Mouse (Mus musculus) intestine, embryonic 16.5 days (tissue): ENCODE data around the gene Sgpp2. TPM values are rescaled to one million over a fixed set of nuclear protein-coding genes. Genes with fewer than 3 reads are reported as not detected.

ENCODE experiments used
- ATAC-seq: fragments of 200-750 bp; cut with Nextera tagmentation; 2 replicates; pipeline ENCODE4 v1.8.0; 2017; ENCODE audit warnings: moderate TSS enrichment, moderate library complexity
- H3K27ac ChIP-seq: fragments of 300-500 bp; sonication (generic); 2 replicates; pipeline ENCODE4 v1.5.1; 2014; ENCODE audit warnings: mild to moderate bottlenecking, low read length
- H3K27me3 ChIP-seq: fragments of 300-500 bp; sonication (generic); replicated peaks from 2 replicates; pipeline ENCODE4 v1.6.1; 2014; ENCODE audit warnings: low read length, control low read depth, mixed read lengths; ENCODE audit not compliant: control insufficient read depth, insufficient read depth
- H3K36me3 ChIP-seq: fragments of 300-500 bp; sonication (generic); 2 replicates; pipeline ENCODE4 v1.6.1; 2014; ENCODE audit warnings: low read length, control low read depth; ENCODE audit not compliant: control insufficient read depth, insufficient read depth
- H3K4me1 ChIP-seq: fragments of 300-500 bp; sonication (generic); 2 replicates; pipeline ENCODE4 v1.6.1; 2014; ENCODE audit warnings: low read length, control low read depth, mixed read lengths; ENCODE audit not compliant: control insufficient read depth, insufficient read depth
- H3K4me2 ChIP-seq: fragments of 300-500 bp; sonication (generic); 2 replicates; pipeline ENCODE4 v1.6.1; 2014; ENCODE audit warnings: low read depth, low read length, control low read depth
- H3K4me3 ChIP-seq: fragments of 300-500 bp; sonication (generic); 2 replicates; pipeline ENCODE4 v1.5.1; 2014; ENCODE audit warnings: mild to moderate bottlenecking, low read length
- H3K9ac ChIP-seq: fragments of 300-500 bp; sonication (generic); 2 replicates; pipeline ENCODE4 v1.6.1; 2014; ENCODE audit warnings: low read depth, low read length
- H3K9me3 ChIP-seq: fragments of 300-500 bp; sonication (generic); 2 replicates; pipeline ENCODE4 v1.6.1; 2016; ENCODE audit warnings: low read length, control low read depth; ENCODE audit not compliant: control insufficient read depth
- WGBS: fragments of 180-500 bp; shearing (Covaris S2); extraction: QIAGEN DNeasy Blood & Tissue Kit; methylation state at CpG from one replicate; pipeline ENCODE4 v1.1.7; 2014; 5-methylcytosine and 5-hydroxymethylcytosine counted together
- polyA plus RNA-seq: library from polyadenylated mRNA; unstranded; fragments of >200 nt; fragmentation: Nextera tagmentation; extraction: Ambion mirVana; gene quantifications from 2 replicates; pipeline ENCODE4 v1.2.1, GENCODE M21; 2015

Sgpp2 gene
- polyA plus RNA-seq, 1 experiment from 2014 or later, result 46.4 TPM

DNA sequence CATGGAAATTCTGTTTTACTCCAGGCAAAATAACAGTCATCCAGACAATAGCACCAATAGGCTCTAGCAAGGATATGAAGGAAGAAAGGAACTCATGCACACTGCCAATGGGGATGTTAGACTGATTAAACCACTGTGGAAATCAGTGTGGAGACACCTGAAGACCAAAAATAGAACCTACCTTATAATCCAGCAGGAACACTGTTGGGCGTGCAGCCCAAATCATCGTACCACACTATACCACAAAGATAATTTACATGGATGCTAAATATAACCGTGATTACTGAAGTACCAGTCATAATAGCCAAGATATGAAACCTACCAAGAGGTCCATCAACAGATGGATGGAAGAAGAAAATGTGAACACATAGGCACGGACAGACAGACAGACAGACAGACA lies 18.5 kb downstream of the Sgpp2 start:
- Histone ChIP-seq H3K4me2 (no peak overlapping the region), H3K27me3 (no peaks in the 10 kb centered on the region), H3K9me3 (no peaks in the 10 kb centered on the region), H3K9ac (no peak overlapping the region), H3K27ac (no peak overlapping the region), H3K4me1 (peaks cover 5% of the 10 kb centered on the region; the same call in 1 of the 2 replicates), H3K36me3 (no peaks in the 10 kb centered on the region), H3K4me3 (no peak overlapping the region)
- ATAC-seq, result no peak
- 89% methylated on average over 4 of the region's 4 CpGs for WGBS

DNA sequence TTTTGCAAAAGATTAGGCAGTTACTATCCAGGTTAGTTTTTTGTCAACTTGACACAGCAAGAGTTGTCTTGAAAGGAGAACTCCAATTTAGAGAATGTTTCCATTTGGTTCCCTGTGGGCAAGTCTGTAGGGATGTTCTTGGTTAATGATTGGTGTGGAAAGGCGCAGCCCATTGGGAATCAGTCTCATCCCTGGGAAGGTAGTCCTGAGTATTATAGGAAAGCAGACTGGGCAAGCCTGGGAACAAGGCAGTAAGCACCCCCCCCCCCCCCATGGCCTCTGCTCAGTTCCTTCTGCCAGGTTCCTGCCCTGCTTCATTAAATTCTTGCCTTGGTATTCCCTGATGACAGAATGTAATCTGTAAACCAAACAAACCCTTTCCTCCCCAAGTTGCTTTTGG lies 19.7 kb downstream of the Sgpp2 start:
- H3K4me3 ChIP-seq, result no peak overlapping the region
- H3K36me3 ChIP-seq, result no peaks in the 10 kb centered on the region
- WGBS, result 83% methylated on average over 1 of the region's 1 CpGs
- no peaks in the 10 kb centered on the region for H3K4me1 ChIP-seq
- ATAC-seq, result no peak
- no peak overlapping the region for H3K9ac ChIP-seq
- H3K4me2 ChIP-seq, result no peak overlapping the region
- H3K27ac ChIP-seq, result no peak overlapping the region
- H3K27me3 ChIP-seq, result no peaks in the 10 kb centered on the region
- no peaks in the 10 kb centered on the region for H3K9me3 ChIP-seq

DNA sequence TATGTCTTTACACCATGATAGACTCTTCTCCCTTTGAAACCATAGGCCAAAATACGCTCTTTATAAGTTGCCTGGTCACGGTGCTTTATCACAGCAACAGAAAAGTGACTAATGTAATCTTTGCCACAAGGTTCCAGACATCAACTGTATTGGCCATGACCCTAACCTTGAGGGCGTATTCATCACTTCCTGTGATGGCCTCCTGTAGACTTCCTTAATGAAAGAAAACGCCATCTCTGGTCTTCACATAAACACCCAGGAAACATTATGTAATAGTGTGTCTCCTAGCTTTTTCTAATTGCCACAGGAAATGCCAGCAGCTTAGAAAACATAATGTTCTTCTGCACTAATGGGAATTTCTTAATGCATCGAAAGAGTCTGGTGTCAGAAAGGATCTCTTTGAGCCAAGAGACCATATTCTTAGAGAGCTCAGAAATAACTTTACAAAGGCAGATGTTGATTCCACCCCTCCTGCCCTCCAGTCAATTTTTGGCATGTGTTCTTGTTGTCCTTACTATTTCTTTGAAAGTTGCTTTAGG lies 20.5 kb downstream of the Sgpp2 start:
- 84% methylated on average over 5 of the region's 5 CpGs for WGBS
- no peak for ATAC-seq
- no peak overlapping the region for H3K27ac ChIP-seq
- H3K36me3 ChIP-seq, result no peaks in the 10 kb centered on the region
- H3K4me3 ChIP-seq, result no peak overlapping the region
- no peak overlapping the region for H3K9ac ChIP-seq
- H3K4me2 ChIP-seq, result no peak overlapping the region
- H3K9me3 ChIP-seq, result no peaks in the 10 kb centered on the region
- no peaks in the 10 kb centered on the region for H3K4me1 ChIP-seq
- H3K27me3 ChIP-seq, result no peaks in the 10 kb centered on the region

GRCm38 (mm10) chr1:78337726-78338125 lies 27.6 kb downstream of the Sgpp2 start:
- WGBS, result 59% methylated on average over 7 of the region's 7 CpGs
- Histone ChIP-seq H3K9ac (no peak overlapping the region), H3K4me1 (peaks cover 5% of the 10 kb centered on the region; the same call in 1 of the 2 replicates), H3K27ac (no peak overlapping the region), H3K9me3 (no peaks in the 10 kb centered on the region), H3K4me2 (no peak overlapping the region), H3K27me3 (no peaks in the 10 kb centered on the region), H3K4me3 (no peak overlapping the region), H3K36me3 (no peaks in the 10 kb centered on the region)
- no peak for ATAC-seq

DNA sequence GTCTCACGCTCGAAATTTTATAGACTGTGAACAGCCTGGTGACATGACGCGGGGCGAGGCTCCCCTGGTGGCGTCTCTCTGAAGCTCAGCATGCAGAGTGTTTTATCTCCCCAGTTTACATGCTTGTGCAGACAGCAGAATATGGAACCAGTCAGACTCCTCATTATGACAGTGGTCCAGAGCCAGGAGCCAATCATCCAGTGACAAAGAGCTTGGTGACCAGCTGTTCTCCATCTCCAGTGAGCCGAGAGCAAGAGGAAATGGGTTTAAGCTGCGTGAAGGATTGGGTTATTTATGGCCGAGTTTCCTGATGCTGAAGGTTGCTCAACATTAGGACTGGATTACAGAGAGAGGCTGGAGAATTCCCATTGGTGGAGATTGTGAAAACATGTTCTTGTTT lies 28.1 kb downstream of the Sgpp2 start:
- H3K27ac ChIP-seq, result no peak overlapping the region
- no peaks in the 10 kb centered on the region for H3K9me3 ChIP-seq
- H3K4me2 ChIP-seq, result no peak overlapping the region
- H3K4me3 ChIP-seq, result no peak overlapping the region
- H3K27me3 ChIP-seq, result no peaks in the 10 kb centered on the region
- peak; percentile 80 for ATAC-seq
- H3K36me3 ChIP-seq, result no peaks in the 10 kb centered on the region
- H3K4me1 ChIP-seq, result peaks cover 5% of the 10 kb centered on the region; the same call in 1 of the 2 replicates
- WGBS, result 52% methylated on average over 9 of the region's 9 CpGs
- H3K9ac ChIP-seq, result no peak overlapping the region

DNA sequence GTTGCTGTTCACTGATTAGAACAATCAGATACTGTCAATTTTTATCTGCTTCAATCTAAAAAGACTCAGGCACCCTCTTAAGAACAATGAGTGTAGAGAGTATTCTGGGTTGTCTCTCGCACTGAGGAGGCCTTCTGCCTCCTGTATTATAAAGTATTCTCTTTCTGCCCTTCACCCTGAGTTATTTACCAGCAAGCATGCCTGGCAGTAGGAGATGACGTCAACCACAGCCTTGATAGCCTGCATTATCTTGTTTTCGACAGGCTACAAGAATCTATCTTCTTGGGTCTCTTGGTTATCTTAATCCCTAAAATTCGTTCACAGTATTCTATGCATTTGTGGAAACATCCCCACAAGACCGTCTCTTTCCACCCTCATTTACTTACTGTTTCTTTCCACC lies 29.8 kb downstream of the Sgpp2 start:
- 63% methylated on average over 5 of the region's 5 CpGs for WGBS
- H3K27ac ChIP-seq, result no peak overlapping the region

GRCm38 (mm10) chr1:78340584-78340983 lies 30.4 kb downstream of the Sgpp2 start:
- 62% methylated on average over 5 of the region's 5 CpGs for WGBS
- no peak for ATAC-seq

More for the DNA sequence above, 29.8 kb downstream of the Sgpp2 start:
- H3K9me3 ChIP-seq, result no peaks in the 10 kb centered on the region
- no peaks in the 10 kb centered on the region for H3K27me3 ChIP-seq
- peaks cover 5% of the 10 kb centered on the region; the same call in 1 of the 2 replicates for H3K4me1 ChIP-seq
- no peak overlapping the region for H3K4me3 ChIP-seq
- no peaks in the 10 kb centered on the region for H3K36me3 ChIP-seq
- no peak for ATAC-seq
- no peak overlapping the region for H3K9ac ChIP-seq
- H3K4me2 ChIP-seq, result no peak overlapping the region

GRCm38 (mm10) chr1:78347317-78347806 lies 37.2 kb downstream of the Sgpp2 start:
- Histone ChIP-seq H3K4me1 (no peaks in the 10 kb centered on the region), H3K4me3 (no peak overlapping the region), H3K9ac (no peak overlapping the region), H3K4me2 (no peak overlapping the region), H3K36me3 (no peaks in the 10 kb centered on the region), H3K27ac (no peak overlapping the region), H3K27me3 (no peaks in the 10 kb centered on the region), H3K9me3 (no peaks in the 10 kb centered on the region)
- ATAC-seq, result no peak
- 84% methylated on average over 12 of the region's 12 CpGs for WGBS

More at GRCm38 (mm10) chr1:78340584-78340983, 30.4 kb downstream of the Sgpp2 start:
- H3K9me3 ChIP-seq, result no peaks in the 10 kb centered on the region
- H3K4me1 ChIP-seq, result peaks cover 5% of the 10 kb centered on the region; the same call in 1 of the 2 replicates
- no peaks in the 10 kb centered on the region for H3K36me3 ChIP-seq
- no peak overlapping the region for H3K4me2 ChIP-seq
- no peak overlapping the region for H3K9ac ChIP-seq
- no peak overlapping the region for H3K4me3 ChIP-seq
- no peak overlapping the region for H3K27ac ChIP-seq
- H3K27me3 ChIP-seq, result no peaks in the 10 kb centered on the region

DNA sequence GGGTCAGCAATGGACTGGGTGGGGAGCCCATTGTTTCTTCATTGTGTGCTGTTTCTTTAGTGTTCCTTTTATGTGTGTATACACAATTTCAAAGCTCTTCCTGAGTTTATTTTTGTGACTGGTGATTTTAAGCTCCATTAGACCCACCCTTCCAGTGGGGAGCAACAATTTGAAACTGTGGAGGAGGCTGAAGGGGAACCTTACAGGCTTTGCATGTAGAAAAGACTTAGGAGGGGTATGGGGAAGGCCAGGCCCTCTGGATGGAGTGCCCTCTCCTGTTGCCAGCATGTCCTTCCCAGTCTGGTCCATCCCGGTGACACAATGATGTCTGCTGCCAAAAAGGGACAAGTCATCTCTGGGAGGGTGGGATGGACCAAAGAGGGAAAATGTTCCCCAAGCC lies 39.1 kb downstream of the Sgpp2 start:
- H3K4me1 ChIP-seq, result peaks cover 7% of the 10 kb centered on the region; the same call in 1 of the 2 replicates
- no peak overlapping the region for H3K9ac ChIP-seq
- ATAC-seq, result no peak
- H3K9me3 ChIP-seq, result no peaks in the 10 kb centered on the region
- H3K4me2 ChIP-seq, result no peak overlapping the region
- 80% methylated on average over 1 of the region's 1 CpGs for WGBS
- H3K36me3 ChIP-seq, result no peaks in the 10 kb centered on the region
- H3K27ac ChIP-seq, result no peak overlapping the region
- H3K4me3 ChIP-seq, result no peak overlapping the region
- H3K27me3 ChIP-seq, result no peaks in the 10 kb centered on the region

GRCm38 (mm10) chr1:78353254-78353653 lies 43.1 kb downstream of the Sgpp2 start:
- peak; percentile 80 for ATAC-seq
- Histone ChIP-seq H3K27me3 (no peaks in the 10 kb centered on the region), H3K4me1 (peaks cover 13% of the 10 kb centered on the region), H3K9ac (no peak overlapping the region), H3K9me3 (no peaks in the 10 kb centered on the region), H3K36me3 (no peaks in the 10 kb centered on the region), H3K27ac (peak overlapping the region; percentile 86), H3K4me2 (no peak overlapping the region), H3K4me3 (no peak overlapping the region)
- 81% methylated on average over 1 of the region's 1 CpGs for WGBS
